Mouse (Mus musculus): Measurements from ENCODE around the gene Lamb1. TPM values are rescaled to one million over a fixed set of nuclear protein-coding genes. Genes with fewer than 3 reads are reported as not detected.

Lamb1 gene
- polyA plus RNA-seq (2012; fragmentation: generic; extraction: Trizol): 96.1 TPM
- long read RNA-seq, experiment 1, partial matches to known transcripts: 12 of 12 reads
- long read RNA-seq, experiment 1, other reads (novel, unspliced or antisense): 0 of 12 reads
- long read RNA-seq, experiment 2, full-length matches to known transcripts: 210 of 560 reads
- long read RNA-seq, experiment 2, partial matches to known transcripts: 263 of 560 reads
- long read RNA-seq, experiment 2, other reads (novel, unspliced or antisense): 87 of 560 reads

- Histone ChIP-seq H3ac (ENCODE audit: control insufficient read depth, insufficient read length, low read depth) (peak within 1 kb of the TSS; percentile 89), H3K27me3 (ENCODE audit: control insufficient read depth, insufficient read depth, insufficient read length) (no peaks in the 10 kb centered on the region), H3K36me3 (ENCODE audit: control insufficient read depth, insufficient read depth) (peaks cover 30% of the 10 kb centered on the region), H3K79me3 (ENCODE audit: low read depth) (peaks cover 40% of the 10 kb centered on the region), H3K4me3 (ENCODE audit: insufficient read depth, poor library complexity, severe bottlenecking) (peak within 1 kb of the TSS; percentile 88), H3K79me2 (ENCODE audit: control insufficient read depth, insufficient read depth) (peaks cover 55% of the 10 kb centered on the region)
- no peak for TF ChIP-seq FOSL1 (IDR thresholded peaks at IDR 0.05; ENCODE audit: insufficient read depth, low read length, poor library complexity, severe bottlenecking)
- no peak for TF ChIP-seq CEBPB (IDR thresholded peaks at IDR 0.05; ENCODE audit: low read depth)
- no peak for TF ChIP-seq MYOG (IDR thresholded peaks at IDR 0.05; ENCODE audit: control insufficient read depth, extremely low read depth, insufficient read length)
- no peak for TF ChIP-seq MYOD1 (IDR thresholded peaks at IDR 0.05; ENCODE audit: control insufficient read depth, insufficient read length, low read depth)
- TF ChIP-seq CTCF (IDR thresholded peaks at IDR 0.05; ENCODE audit: control insufficient read depth, insufficient read depth, insufficient read length): no peak
- no peak for TF ChIP-seq MAX (IDR thresholded peaks at IDR 0.05)
- no peak for TF ChIP-seq USF1 (IDR thresholded peaks at IDR 0.05; ENCODE audit: low read depth)
Measured at GRCm38 (mm10) chr12:31265005-31265721, at the start of gene Lamb1. Gene Lamb1 (plus strand): TSS chr12:31265234.

DNA sequence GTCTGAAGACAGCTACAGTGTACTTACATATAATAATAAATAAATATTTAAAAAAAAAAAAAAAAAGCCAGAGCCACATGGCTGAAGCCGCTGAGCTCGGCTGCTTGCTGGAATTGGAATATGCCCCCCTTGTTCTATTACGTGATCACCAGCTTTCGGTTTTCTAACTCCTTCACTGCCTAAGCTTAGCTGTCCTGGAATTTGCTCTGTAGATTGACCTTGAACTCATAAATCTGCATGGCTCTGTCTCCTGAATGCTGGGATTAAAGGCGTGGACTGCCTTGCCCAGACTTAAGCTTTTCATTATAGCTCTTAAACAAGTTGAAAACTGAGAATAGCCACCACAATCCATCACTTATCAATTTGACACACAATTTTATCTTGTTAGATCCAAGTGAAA is 47.8 kb upstream of the Lamb1 start:
- H3K79me3 ChIP-seq (ENCODE audit: low read depth): no peaks in the 10 kb centered on the region
- no peaks in the 10 kb centered on the region for H3K79me2 ChIP-seq (ENCODE audit: control insufficient read depth, insufficient read depth)
- TF ChIP-seq MAX (IDR thresholded peaks at IDR 0.05): no peak
- TF ChIP-seq FOSL1 (IDR thresholded peaks at IDR 0.05; ENCODE audit: insufficient read depth, low read length, poor library complexity, severe bottlenecking): no peak
- no peak for TF ChIP-seq MYOG (IDR thresholded peaks at IDR 0.05; ENCODE audit: control insufficient read depth, extremely low read depth, insufficient read length)
- TF ChIP-seq MYOD1 (IDR thresholded peaks at IDR 0.05; ENCODE audit: control insufficient read depth, insufficient read length, low read depth): no peak
- TF ChIP-seq USF1 (IDR thresholded peaks at IDR 0.05; ENCODE audit: low read depth): no peak
- no peak for TF ChIP-seq CTCF (IDR thresholded peaks at IDR 0.05; ENCODE audit: control insufficient read depth, insufficient read depth, insufficient read length)
- no peak for TF ChIP-seq CEBPB (IDR thresholded peaks at IDR 0.05; ENCODE audit: low read depth)
- H3ac ChIP-seq (ENCODE audit: control insufficient read depth, insufficient read length, low read depth): no peak overlapping the region
- no peaks in the 10 kb centered on the region for H3K36me3 ChIP-seq (ENCODE audit: control insufficient read depth, insufficient read depth)
- H3K27me3 ChIP-seq (ENCODE audit: control insufficient read depth, insufficient read depth, insufficient read length): no peaks in the 10 kb centered on the region
- H3K4me3 ChIP-seq (ENCODE audit: insufficient read depth, poor library complexity, severe bottlenecking): no peak overlapping the region

GRCm38 (mm10) chr12:31218774-31219173 is 46.3 kb upstream of the Lamb1 start:
- Histone ChIP-seq H3K79me2 (ENCODE audit: control insufficient read depth, insufficient read depth) (no peaks in the 10 kb centered on the region), H3K79me3 (ENCODE audit: low read depth) (no peaks in the 10 kb centered on the region), H3K27me3 (ENCODE audit: control insufficient read depth, insufficient read depth, insufficient read length) (no peaks in the 10 kb centered on the region), H3ac (ENCODE audit: control insufficient read depth, insufficient read length, low read depth) (no peak overlapping the region), H3K36me3 (ENCODE audit: control insufficient read depth, insufficient read depth) (no peaks in the 10 kb centered on the region), H3K4me3 (ENCODE audit: insufficient read depth, poor library complexity, severe bottlenecking) (no peak overlapping the region)
- no peak for TF ChIP-seq CTCF (IDR thresholded peaks at IDR 0.05; ENCODE audit: control insufficient read depth, insufficient read depth, insufficient read length)
- no peak for TF ChIP-seq MYOD1 (IDR thresholded peaks at IDR 0.05; ENCODE audit: control insufficient read depth, insufficient read length, low read depth)
- no peak for TF ChIP-seq CEBPB (IDR thresholded peaks at IDR 0.05; ENCODE audit: low read depth)
- no peak for TF ChIP-seq FOSL1 (IDR thresholded peaks at IDR 0.05; ENCODE audit: insufficient read depth, low read length, poor library complexity, severe bottlenecking)
- no peak for TF ChIP-seq MAX (IDR thresholded peaks at IDR 0.05)
- TF ChIP-seq USF1 (IDR thresholded peaks at IDR 0.05; ENCODE audit: low read depth): no peak

DNA sequence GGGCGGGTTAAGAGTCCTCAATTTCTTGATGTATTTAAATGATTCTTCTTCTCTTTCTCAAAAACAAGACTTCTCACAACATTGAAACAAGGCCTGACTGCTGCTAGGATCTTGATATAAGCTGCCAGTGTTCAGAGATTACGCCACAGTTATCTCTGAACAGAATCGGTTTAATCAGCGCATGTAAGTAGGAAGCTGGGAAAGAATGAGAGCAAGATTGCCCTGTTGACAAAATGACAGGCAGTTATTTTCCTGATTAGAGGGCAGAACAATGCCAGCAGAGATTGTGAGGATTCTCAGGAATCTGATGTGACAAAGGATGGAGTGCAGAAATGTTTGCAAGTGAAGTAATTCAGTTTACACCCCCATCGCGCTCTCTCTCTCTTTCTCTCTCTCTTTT is 43.5 kb upstream of the Lamb1 start:
- Histone ChIP-seq H3ac (ENCODE audit: control insufficient read depth, insufficient read length, low read depth) (no peak overlapping the region), H3K4me3 (ENCODE audit: insufficient read depth, poor library complexity, severe bottlenecking) (no peak overlapping the region), H3K36me3 (ENCODE audit: control insufficient read depth, insufficient read depth) (no peaks in the 10 kb centered on the region), H3K79me3 (ENCODE audit: low read depth) (no peaks in the 10 kb centered on the region), H3K27me3 (ENCODE audit: control insufficient read depth, insufficient read depth, insufficient read length) (no peaks in the 10 kb centered on the region), H3K79me2 (ENCODE audit: control insufficient read depth, insufficient read depth) (no peaks in the 10 kb centered on the region)
- TF ChIP-seq MYOD1 (IDR thresholded peaks at IDR 0.05; ENCODE audit: control insufficient read depth, insufficient read length, low read depth): no peak
- no peak for TF ChIP-seq MAX (IDR thresholded peaks at IDR 0.05)
- TF ChIP-seq USF1 (IDR thresholded peaks at IDR 0.05; ENCODE audit: low read depth): no peak
- no peak for TF ChIP-seq CTCF (IDR thresholded peaks at IDR 0.05; ENCODE audit: control insufficient read depth, insufficient read depth, insufficient read length)
- TF ChIP-seq MYOG (IDR thresholded peaks at IDR 0.05; ENCODE audit: control insufficient read depth, extremely low read depth, insufficient read length): no peak
- TF ChIP-seq FOSL1 (IDR thresholded peaks at IDR 0.05; ENCODE audit: insufficient read depth, low read length, poor library complexity, severe bottlenecking): no peak
- no peak for TF ChIP-seq CEBPB (IDR thresholded peaks at IDR 0.05; ENCODE audit: low read depth)

GRCm38 (mm10) chr12:31222282-31222681 is 42.8 kb upstream of the Lamb1 start:
- H3ac ChIP-seq (ENCODE audit: control insufficient read depth, insufficient read length, low read depth): no peak overlapping the region
- H3K27me3 ChIP-seq (ENCODE audit: control insufficient read depth, insufficient read depth, insufficient read length): no peaks in the 10 kb centered on the region
- no peaks in the 10 kb centered on the region for H3K79me2 ChIP-seq (ENCODE audit: control insufficient read depth, insufficient read depth)
- H3K36me3 ChIP-seq (ENCODE audit: control insufficient read depth, insufficient read depth): no peaks in the 10 kb centered on the region
- H3K79me3 ChIP-seq (ENCODE audit: low read depth): no peaks in the 10 kb centered on the region
- no peak overlapping the region for H3K4me3 ChIP-seq (ENCODE audit: insufficient read depth, poor library complexity, severe bottlenecking)
- TF ChIP-seq FOSL1 (IDR thresholded peaks at IDR 0.05; ENCODE audit: insufficient read depth, low read length, poor library complexity, severe bottlenecking) (no peak), MAX (IDR thresholded peaks at IDR 0.05) (no peak), CEBPB (IDR thresholded peaks at IDR 0.05; ENCODE audit: low read depth) (no peak), MYOD1 (IDR thresholded peaks at IDR 0.05; ENCODE audit: control insufficient read depth, insufficient read length, low read depth) (no peak), USF1 (IDR thresholded peaks at IDR 0.05; ENCODE audit: low read depth) (no peak), CTCF (IDR thresholded peaks at IDR 0.05; ENCODE audit: control insufficient read depth, insufficient read depth, insufficient read length) (no peak)

All from C2C12 (cell line).